Mouse (Mus musculus): ENCODE results near the gene Slc27a5.

DNA sequence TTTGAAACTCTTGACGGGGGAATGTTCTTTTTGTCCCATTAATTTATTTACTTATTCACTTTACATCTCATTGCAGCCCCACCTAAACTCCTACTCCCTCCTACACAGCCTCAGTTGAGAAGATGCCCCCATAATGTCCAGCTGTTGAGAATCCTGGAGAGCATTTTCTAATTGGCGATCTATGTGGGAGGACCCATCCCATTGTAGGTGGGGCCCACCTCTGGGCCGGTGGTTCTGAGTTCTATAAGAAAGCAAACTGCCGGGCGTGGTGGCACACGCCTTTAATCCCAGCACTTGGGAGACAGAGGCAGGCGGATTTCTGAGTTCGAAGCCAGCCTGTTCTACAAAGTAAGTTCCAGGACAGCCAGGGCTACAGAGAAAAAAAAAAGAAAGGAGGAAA is 11.1 kb downstream of the Slc27a5 start:
- TF ChIP-seq HCFC1 (IDR thresholded peaks at IDR 0.05; ENCODE audit: low read depth, low read length) = no peak
- no peak for TF ChIP-seq POLR2A (IDR thresholded peaks at IDR 0.05; ENCODE audit: low read depth, low read length)
- TF ChIP-seq ETS1 (conservative IDR thresholded peaks at IDR 0.05; ENCODE audit: low read depth, low read length) = no peak
- TF ChIP-seq CTCF (conservative IDR thresholded peaks at IDR 0.05 in 1 of 2, IDR thresholded peaks at IDR 0.05 in 1 of 2; ENCODE audit: low read depth in 2 of 2, low read length in 2 of 2) = no peak
- no peak for TF ChIP-seq JUND (conservative IDR thresholded peaks at IDR 0.05; ENCODE audit: low read depth, low read length)
- no peak for TF ChIP-seq EP300 (IDR thresholded peaks at IDR 0.05; ENCODE audit: low read length)
- TF ChIP-seq GABPA (IDR thresholded peaks at IDR 0.05; ENCODE audit: insufficient replicate concordance, low read depth, low read length) = no peak
- TF ChIP-seq ZMIZ1 (IDR thresholded peaks at IDR 0.05; ENCODE audit: low read depth, low read length) = no peak
